Mouse (Mus musculus): ENCODE measurements around the gene Jak1. TPM values are rescaled to one million over a fixed set of nuclear protein-coding genes. Genes with fewer than 3 reads are reported as not detected.

Jak1 gene
- polyA plus RNA-seq, 1 experiment: 22.4 TPM

Other genes with a start within 250 kb of the Jak1 start
- not detected in 2 replicates for gene Gm10577, start 244.6 kb downstream of the Jak1 start, polyA plus RNA-seq (2012; rRNA removed)
- 1.8 and 2.3 TPM in 2 replicates for gene Raver2, start 196.3 kb downstream of the Jak1 start, polyA plus RNA-seq (2012; rRNA removed)
- gene Ak4, start 154.0 kb upstream of the Jak1 start, polyA plus RNA-seq (2012; rRNA removed): 0.95 and 0.97 TPM in 2 replicates
- 0.44 and 0.57 TPM in 2 replicates for gene Dnajc6, start 231.4 kb upstream of the Jak1 start, polyA plus RNA-seq (2012; rRNA removed)

Data from large intestine, adult 2 months (tissue).